Mouse (Mus musculus) ES-Bruce4 (cell line): ENCODE measurements around the gene Mgst2. TPM values are rescaled to one million over a fixed set of nuclear protein-coding genes. Genes with fewer than 3 reads are reported as not detected.

Experiments
- H3K27ac ChIP-seq: 2 replicates; pipeline ENCODE4 v1.5.1; 2012; ENCODE audit warnings: low read length, inconsistent platforms; ENCODE audit not compliant: insufficient read depth
- H3K27me3 ChIP-seq: 2 replicates; pipeline ENCODE4 v1.6.1; 2012; ENCODE audit warnings: mild to moderate bottlenecking, low read length, inconsistent platforms; ENCODE audit not compliant: control insufficient read depth, poor library complexity, insufficient read depth, severe bottlenecking
- H3K36me3 ChIP-seq: 2 replicates; pipeline ENCODE4 v1.6.1; 2012; ENCODE audit warnings: inconsistent platforms, mild to moderate bottlenecking, low read length, moderate library complexity; ENCODE audit not compliant: control insufficient read depth, poor library complexity, insufficient read depth, severe bottlenecking
- H3K4me1 ChIP-seq: one replicate; pipeline ENCODE4 v1.8.1; 2011; ENCODE audit warnings: low read length; ENCODE audit not compliant: control insufficient read depth, insufficient read depth
- H3K4me3 ChIP-seq: 2 replicates; pipeline ENCODE4 v1.5.1; 2011; ENCODE audit warnings: low read depth, mild to moderate bottlenecking, low read length
- H3K9ac ChIP-seq: 2 replicates; pipeline ENCODE4 v1.6.1; 2012; ENCODE audit warnings: low read depth, mild to moderate bottlenecking, inconsistent platforms; ENCODE audit not compliant: poor library complexity, severe bottlenecking
- H3K9me3 ChIP-seq: replicated peaks from 2 replicates; pipeline ENCODE4 v1.6.1; 2012; ENCODE audit warnings: mild to moderate bottlenecking, low read length, inconsistent platforms; ENCODE audit not compliant: control insufficient read depth, poor library complexity, insufficient read depth, severe bottlenecking
- CTCF ChIP-seq: IDR thresholded peaks from one replicate; pipeline ENCODE4 v1.8.1; 2011; ENCODE audit warnings: low read depth, low read length
- EP300 ChIP-seq: IDR thresholded peaks from 2 replicates; pipeline ENCODE4 v1.6.1; 2011; ENCODE audit warnings: low read depth, low read length; ENCODE audit not compliant: insufficient read depth
- POLR2A ChIP-seq: IDR thresholded peaks from one replicate; pipeline ENCODE4 v1.8.1; 2011; ENCODE audit warnings: low read length; ENCODE audit not compliant: insufficient read depth
- polyA plus RNA-seq: library from polyadenylated mRNA; stranded (reverse); fragments of >200 nt; gene quantifications from 2 replicates; pipeline ENCODE4 v1.2.4, GENCODE M21; 2011; ENCODE audit warnings: low read depth; ENCODE audit not compliant: missing spikeins, insufficient read depth, insufficient read length

Mgst2 gene
- polyA plus RNA-seq, 1 experiment, result 1.3 TPM

DNA sequence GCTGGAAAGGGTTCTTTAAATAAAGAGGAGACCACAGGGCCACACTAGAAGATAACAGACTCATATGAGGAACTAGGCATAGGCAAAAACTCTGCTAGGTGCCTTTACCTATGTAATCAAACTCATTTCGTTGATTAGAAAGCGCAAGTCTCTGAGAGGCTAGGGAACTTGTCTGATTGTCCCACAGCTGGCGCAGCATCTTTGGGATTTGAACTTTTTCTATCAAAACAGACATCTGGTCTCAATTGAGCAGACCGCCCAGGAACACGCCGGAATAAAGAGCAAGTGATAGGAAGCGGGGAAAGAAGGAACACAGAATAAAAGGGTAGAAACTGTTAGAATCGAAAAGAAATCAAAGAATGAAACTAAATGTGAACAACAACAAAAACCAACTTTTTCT is 43.3 kb downstream of the Mgst2 start:
- H3K27ac ChIP-seq, result no peak overlapping the region
- H3K4me3 ChIP-seq, result no peak overlapping the region
- no peaks in the 10 kb centered on the region for H3K36me3 ChIP-seq
- H3K9ac ChIP-seq, result no peak overlapping the region
- H3K9me3 ChIP-seq, result no peaks in the 10 kb centered on the region
- H3K27me3 ChIP-seq, result no peaks in the 10 kb centered on the region; the same call in 1 of the 2 replicates
- TF ChIP-seq EP300 (no peak), POLR2A (no peak), CTCF (no peak)
- H3K4me1 ChIP-seq, result no peaks in the 10 kb centered on the region

DNA sequence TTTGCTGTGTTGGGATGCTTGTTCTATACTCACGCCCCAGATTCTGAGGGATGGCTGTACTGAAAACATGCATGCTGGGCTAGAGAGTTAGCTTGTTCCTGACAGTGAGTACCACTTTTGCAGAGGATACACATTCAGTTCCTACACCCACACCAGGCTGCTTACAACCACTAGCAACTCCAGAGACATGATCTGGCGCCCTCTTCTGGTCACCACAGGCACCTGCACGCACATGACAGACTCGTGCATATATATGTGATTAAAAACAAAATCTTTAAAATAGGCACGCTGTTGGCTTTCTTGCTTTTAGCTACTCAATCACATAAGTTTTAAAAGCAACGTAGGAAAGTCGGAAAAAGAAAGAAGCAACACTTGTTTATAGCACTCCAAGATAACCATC is 45.1 kb downstream of the Mgst2 start:
- Histone ChIP-seq H3K9me3 (no peaks in the 10 kb centered on the region), H3K4me1 (no peaks in the 10 kb centered on the region), H3K36me3 (no peaks in the 10 kb centered on the region), H3K27ac (no peak overlapping the region), H3K4me3 (no peak overlapping the region), H3K27me3 (no peaks in the 10 kb centered on the region), H3K9ac (no peak overlapping the region)
- TF ChIP-seq CTCF (peak; percentile 82), POLR2A (no peak)

DNA sequence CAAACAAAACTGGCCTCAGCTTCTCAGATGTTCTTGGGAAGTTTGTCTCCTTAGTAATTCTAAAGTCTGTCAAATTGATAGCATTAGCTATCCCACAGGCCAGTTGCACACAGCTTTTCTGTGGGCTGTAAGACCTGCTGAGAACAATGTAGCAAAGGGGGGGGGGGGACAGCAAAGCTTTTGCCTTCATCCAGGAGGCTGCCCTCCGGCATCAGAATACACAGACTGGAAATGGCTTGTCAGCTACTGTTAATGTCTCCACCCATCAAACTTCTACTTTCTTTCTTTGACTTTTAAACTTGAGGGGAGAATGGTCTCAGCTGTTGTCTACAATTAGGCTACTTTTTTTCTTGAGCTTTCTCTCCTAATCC is 48.2 kb downstream of the Mgst2 start:
- Histone ChIP-seq H3K9me3 (no peaks in the 10 kb centered on the region), H3K27ac (no peak overlapping the region), H3K4me3 (no peak overlapping the region), H3K36me3 (no peaks in the 10 kb centered on the region), H3K9ac (no peak overlapping the region), H3K4me1 (no peaks in the 10 kb centered on the region), H3K27me3 (no peaks in the 10 kb centered on the region)
- TF ChIP-seq POLR2A (no peak), CTCF (no peak), EP300 (no peak)

DNA sequence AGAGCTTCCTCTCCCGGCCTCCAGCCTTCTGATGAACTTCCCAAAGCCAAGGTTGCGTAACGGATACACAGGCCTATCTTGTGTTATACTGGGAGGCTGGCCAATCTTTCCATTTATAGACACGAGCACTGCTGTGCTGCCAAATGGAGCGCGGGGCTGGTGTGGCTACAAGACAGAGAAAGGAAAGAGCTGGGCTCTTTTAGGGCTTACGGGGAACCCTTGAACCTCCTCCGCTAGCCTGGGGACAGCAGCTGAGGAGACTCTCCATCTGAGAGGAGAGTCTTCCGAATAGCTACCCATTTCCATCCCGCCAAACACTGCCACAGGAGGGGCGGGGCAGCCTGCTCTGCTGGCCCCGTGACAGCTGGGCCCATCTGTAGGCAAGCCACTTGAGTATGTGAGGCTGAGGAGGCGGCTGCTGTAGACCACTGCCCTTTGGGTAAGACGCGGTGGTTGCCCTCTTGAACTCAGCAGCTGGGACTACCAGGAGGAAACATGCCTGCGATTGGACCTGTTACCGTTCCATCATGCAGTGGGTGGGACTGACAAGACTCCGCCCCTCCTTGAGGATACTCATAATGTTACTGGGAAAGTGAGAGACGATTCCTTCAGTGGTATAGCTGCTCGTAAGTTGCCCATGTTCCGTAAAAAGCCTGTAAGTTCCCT is 48.7 kb downstream of the Mgst2 start:
- H3K9me3 ChIP-seq, result no peaks in the 10 kb centered on the region
- H3K4me3 ChIP-seq, result no peak overlapping the region
- H3K4me1 ChIP-seq, result no peaks in the 10 kb centered on the region
- no peak overlapping the region for H3K27ac ChIP-seq
- no peak for TF ChIP-seq CTCF
- TF ChIP-seq POLR2A, result no peak
- no peak for TF ChIP-seq EP300
- no peaks in the 10 kb centered on the region for H3K27me3 ChIP-seq
- no peak overlapping the region for H3K9ac ChIP-seq
- H3K36me3 ChIP-seq, result no peaks in the 10 kb centered on the region

DNA sequence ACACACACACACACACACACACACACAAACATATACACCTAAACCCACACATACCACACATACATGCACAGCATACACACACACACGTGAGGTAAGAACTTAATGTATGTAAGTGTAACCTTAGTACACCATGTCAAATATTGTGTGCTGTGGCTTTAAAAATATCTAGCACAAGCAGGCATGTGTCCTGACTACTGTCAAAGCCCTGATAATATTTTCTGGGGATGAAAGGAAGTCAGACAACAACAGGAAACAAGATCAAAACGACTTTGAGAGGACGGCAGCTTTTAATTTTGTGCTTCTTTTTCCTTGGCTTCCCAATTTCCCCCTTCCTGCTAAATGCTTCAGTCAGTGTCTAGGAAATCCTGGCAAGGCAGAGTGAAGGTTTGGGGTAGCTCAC is 52.2 kb downstream of the Mgst2 start:
- H3K4me3 ChIP-seq, result no peak overlapping the region
- no peak overlapping the region for H3K9ac ChIP-seq
- TF ChIP-seq EP300 (no peak), POLR2A (no peak), CTCF (no peak)
- H3K36me3 ChIP-seq, result no peaks in the 10 kb centered on the region
- H3K27me3 ChIP-seq, result no peaks in the 10 kb centered on the region
- no peaks in the 10 kb centered on the region for H3K9me3 ChIP-seq
- no peaks in the 10 kb centered on the region for H3K4me1 ChIP-seq
- no peak overlapping the region for H3K27ac ChIP-seq

DNA sequence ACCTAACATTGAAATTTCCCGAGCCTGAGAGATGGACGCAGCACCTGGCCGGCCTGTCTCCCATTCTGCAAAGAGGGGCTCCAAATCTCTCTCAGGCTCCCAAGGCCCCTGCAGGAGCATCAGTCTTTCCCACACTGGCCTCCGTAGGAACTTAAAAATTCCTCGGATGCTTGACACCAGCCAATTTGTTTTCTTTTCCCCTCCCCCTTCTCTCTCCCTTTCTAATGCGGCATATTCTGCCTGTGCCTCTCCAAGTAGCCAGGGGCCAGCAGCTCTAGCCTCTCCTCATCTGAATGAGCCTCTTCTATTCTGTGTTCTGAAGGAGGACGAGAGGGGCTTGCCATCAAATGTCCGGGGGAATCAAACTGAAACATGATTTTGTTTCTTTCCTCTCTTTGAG is 53.1 kb downstream of the Mgst2 start:
- no peak for TF ChIP-seq POLR2A
- TF ChIP-seq CTCF, result no peak
- no peak for TF ChIP-seq EP300
- H3K27ac ChIP-seq, result no peak overlapping the region
- H3K4me3 ChIP-seq, result no peak overlapping the region
- H3K4me1 ChIP-seq, result no peaks in the 10 kb centered on the region
- H3K9me3 ChIP-seq, result no peaks in the 10 kb centered on the region
- no peak overlapping the region for H3K9ac ChIP-seq
- H3K36me3 ChIP-seq, result no peaks in the 10 kb centered on the region
- H3K27me3 ChIP-seq, result no peaks in the 10 kb centered on the region
